Mouse (Mus musculus) liver (tissue): ENCODE measurements at regions not wholly inside any gene's neighbourhood (a gene's known extent, or its start where the extent isn't known, plus 50 kb on each side); places are given as distances from the start of the nearest gene placed in this dataset.
A peak's percentile ranks its signal among the peaks of the same experiment; 100 is the strongest.
"Not testable (repeated sequence)": the region's sequence is repeated elsewhere in the genome, so short reads cannot be mapped to it uniquely, and the experiment has no call there.

Experiments
- DNase-seq: peaks from one replicate; pipeline ENCODE4 v3.0.0-alpha.2; 2020; ENCODE audit warnings: mixed read lengths

DNA sequence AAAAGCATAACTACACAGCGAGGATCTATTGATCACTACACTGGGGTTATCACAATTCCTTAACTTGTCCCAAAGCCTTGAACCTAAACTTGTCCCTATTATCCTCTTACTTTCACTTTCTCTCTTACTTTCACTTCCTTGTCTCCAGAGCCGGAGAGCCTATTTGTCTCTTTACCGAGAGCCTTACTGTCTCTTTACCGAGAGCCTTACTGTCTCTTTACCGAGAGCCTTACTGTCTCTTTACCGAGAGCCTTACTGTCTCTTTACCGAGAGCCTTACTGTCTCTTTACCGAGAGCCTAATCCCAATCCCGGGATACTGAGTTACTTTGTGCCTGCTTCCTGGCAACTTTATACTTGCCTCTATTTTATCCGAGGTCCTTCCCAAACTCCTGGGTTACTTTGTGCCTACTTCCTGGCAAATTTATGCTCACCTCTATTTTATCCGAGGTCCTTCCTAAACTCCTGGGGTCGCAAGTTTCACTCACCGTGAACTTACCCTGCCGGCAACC lies 335.3 kb upstream of the Ccng1 start:
- not testable (repeated sequence) for DNase-seq

GRCm38 (mm10) chr11:41063570-41063969 lies 308.5 kb upstream of the Ccng1 start:
- DNase-seq, result no peak

GRCm38 (mm10) chr11:41057796-41058195 lies 302.7 kb upstream of the Ccng1 start:
- no peak for DNase-seq

DNA sequence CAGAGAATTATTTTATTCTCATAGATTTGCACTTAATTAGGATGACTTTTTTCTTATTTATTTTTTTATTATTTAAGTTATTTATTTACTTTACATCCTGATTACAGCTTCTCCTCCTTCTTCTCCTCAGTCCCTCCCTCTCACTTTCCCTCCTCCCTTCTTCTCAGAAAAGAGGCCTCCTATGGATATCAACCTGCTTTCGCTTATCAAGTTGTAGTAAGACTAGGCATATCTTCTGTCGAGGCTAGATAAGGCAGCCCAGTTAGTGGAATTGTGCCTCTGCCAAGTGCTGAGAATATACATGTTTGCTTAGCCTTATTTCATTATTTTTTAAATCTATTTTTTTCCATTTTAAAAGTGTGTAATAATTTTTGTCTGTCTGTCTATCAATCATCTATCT lies 274.9 kb upstream of the Ccng1 start:
- no peak for DNase-seq

DNA sequence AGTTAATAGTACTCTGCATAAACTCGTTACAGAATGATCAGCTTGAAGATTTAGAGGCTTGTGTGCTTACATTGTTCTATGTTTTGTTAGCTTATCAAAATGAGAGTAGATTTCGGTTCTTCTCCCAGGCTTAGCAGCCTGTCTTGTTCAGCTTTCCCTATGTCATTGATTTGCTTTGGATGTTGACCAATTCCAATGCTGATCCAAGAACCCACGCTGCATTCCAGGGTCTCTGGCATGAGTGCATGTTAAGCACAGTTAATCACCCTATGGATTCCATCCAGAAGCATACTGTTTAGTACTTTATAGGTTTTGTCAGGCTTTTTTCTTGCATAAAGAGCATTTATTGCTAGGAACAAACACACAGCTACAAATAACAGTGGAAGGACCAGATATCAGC lies 255.0 kb upstream of the Ccng1 start:
- no peak for DNase-seq

- no peak for DNase-seq
Observed at GRCm38 (mm10) chr11:40972806-40973205, 217.7 kb upstream of the Ccng1 start.

DNA sequence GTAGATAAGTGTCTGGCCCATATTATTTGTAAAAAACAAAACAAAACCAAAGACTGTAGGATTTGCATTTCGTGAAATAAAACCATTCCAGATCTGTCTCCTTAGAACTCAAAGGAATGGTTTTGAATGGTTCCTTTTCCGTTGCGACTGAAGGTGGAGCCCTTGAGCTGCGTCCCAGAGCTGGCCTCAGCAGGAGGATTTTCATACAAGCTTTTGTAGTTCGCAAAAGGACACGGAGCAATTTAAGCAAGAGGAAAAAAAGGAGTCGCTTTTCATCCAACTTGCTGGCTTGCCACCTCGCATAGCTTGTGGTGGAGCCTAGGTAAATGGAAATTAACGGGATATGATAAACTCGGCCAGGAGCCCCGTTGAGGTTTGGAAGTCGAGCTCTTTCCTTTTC lies 172.1 kb upstream of the Ccng1 start:
- peak; percentile 26 for DNase-seq

- DNase-seq, result no peak
Observed at GRCm38 (mm10) chr11:40891485-40891884, 136.4 kb upstream of the Ccng1 start.

DNA sequence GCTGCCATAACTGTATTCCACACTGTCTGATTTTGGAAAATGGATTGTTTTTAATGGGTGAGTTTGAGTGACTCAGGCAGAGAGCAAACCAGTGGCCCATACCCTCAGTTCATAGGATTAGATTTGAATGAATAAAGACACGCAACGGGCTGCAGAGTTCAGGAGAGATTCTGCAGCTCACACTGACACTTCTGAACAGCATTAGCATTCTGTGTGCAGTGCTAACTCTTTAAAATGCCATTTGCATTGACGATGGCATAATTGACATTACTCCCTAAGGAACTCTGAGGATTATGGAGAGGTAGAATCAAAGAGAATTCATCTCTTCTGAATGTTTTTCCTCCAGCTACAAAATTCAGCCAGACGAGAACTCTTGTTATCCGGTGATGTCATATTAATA lies 129.4 kb upstream of the Ccng1 start:
- no peak for DNase-seq

- DNase-seq, result no peak
Observed at GRCm38 (mm10) chr11:40879589-40879988, 124.5 kb upstream of the Ccng1 start.

GRCm38 (mm10) chr11:40873002-40873401 lies 117.9 kb upstream of the Ccng1 start:
- no peak for DNase-seq

DNA sequence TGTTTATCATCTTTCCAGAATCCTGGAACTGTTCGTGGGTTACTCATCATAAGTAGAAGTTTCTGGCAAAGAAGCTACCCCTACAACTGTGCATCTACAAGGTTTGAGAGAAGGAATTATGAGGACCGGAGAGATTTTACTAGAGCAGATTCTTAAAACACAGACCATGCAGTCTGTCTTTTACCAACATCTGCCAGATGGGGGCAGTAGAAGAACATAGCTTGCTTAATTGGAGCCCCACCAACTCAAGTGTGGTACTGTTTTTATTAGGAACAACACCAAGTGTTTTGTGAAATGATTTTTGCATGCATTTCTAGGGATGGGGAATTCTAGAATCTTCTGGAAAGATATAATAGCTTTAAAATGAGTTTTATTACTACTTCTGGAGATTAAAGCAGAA lies 110.6 kb upstream of the Ccng1 start:
- DNase-seq, result peak; percentile 16

- no peak for DNase-seq
Observed at GRCm38 (mm10) chr11:40851361-40851760, 96.2 kb upstream of the Ccng1 start.

GRCm38 (mm10) chr11:40850652-40851092 lies 95.6 kb upstream of the Ccng1 start:
- no peak for DNase-seq

DNA sequence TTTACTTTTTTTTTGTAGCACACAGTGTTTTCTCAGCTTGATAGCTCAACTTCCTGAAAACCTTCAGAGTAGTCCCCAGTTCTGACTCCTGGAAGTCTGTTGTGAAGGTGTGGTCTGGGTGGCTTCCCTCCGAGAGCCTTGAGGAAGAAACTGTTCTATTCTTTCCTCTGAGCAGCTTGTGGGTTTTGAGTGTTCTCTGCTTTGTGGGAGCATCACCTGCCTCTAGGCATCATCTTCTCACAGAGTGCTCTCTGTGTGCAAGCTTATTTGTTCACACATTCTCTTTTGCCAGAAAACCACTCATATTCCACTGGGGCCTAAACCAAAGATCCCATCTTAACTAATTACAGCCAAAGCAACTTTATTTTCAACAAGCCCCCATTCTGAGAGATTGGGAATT lies 91.5 kb upstream of the Ccng1 start:
- DNase-seq, result no peak

DNA sequence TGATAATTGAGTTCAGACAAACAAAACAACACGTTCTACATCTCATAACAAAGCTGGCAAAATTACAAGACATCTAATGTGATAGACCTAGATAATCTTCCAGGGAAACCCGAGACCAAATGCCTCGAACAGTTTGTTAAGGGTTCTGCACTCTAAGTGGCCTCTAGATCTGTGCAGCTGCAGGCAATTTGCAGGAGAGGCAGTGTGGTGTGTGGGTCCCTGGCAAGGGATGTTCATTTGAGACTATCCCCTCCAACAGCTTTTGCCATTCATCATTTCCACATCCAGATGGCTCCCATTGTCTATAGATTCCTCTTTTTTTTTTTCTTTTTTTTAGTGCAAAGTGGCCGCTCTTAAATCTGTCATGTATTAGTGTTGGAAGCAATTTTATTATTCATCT lies 80.3 kb upstream of the Ccng1 start:
- DNase-seq, result no peak
